ENCODE assay signal across 9 mouse cellular contexts in the genomic region with DNA sequence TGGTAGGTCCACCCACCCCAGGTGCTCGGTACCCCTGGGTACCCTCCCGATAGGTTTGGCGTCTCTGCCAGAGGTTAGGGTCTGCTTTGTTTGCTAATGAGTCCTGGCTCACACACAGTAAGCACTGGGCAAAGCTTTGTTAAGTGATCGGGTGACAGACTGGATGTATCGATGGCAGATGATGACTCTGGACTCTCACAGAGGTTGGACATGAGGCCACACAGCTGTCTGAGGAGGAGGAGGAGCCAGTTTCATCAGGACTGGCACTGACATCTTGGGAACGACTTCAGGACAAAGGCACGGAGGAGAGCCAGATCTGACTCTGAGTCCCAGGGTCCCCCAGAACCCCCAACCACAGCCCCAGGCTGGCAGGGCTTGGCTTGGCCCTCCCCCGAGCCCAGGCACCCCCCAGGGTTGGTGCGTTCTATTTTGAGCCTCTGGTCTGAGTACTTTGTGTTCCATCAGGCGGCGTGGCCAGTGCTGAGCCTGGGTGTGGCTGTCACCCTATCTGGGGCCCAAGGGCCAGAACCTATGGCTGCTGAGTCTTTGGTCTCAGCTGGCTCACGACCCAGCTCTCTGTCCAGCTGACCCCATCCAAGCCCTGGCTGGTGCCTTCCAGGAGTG.
A peak's percentile ranks its signal among the peaks of the same experiment; 100 is the strongest.
DNase-seq lines count a peak whose midpoint lies in the region; ATAC-seq and TF ChIP-seq lines count a peak whose summit lies in the region.
"Had no signal": no experiment of that assay in that cellular context is flagged by ENCODE, and none has a peak within 500 bp of the region (broad histone marks: within the 10 kb centered on the region; RNA-seq: fewer than 3 reads in every experiment).

No protein-coding gene starts in this region.

- H3K27me3 ChIP-seq in kidney, postnatal 0 days (ENCODE audit: insufficient read depth, low read length), result no peaks in the 10 kb centered on the region
- H3K27me3 ChIP-seq in intestine, embryonic 15.5 days (replicated peaks), result no peaks in the 10 kb centered on the region

- 36% methylated on average over 12 of the region's 12 CpGs for WGBS in kidney, postnatal 0 days
- 55% methylated on average over 12 of the region's 12 CpGs for WGBS in intestine, embryonic 15.5 days

- H3K36me3 ChIP-seq in kidney, postnatal 0 days (ENCODE audit: insufficient read depth, low read length), result no peaks in the 10 kb centered on the region
- no peaks in the 10 kb centered on the region for H3K36me3 ChIP-seq in intestine, embryonic 15.5 days

- H3K9ac ChIP-seq in kidney, postnatal 0 days (ENCODE audit: low read depth, low read length), result 0 out of 2 replicates have a peak overlapping the region, but pooled peaks have one; percentile 24
- H3K9ac ChIP-seq in intestine, embryonic 15.5 days, result no peak overlapping the region

- no peaks in the 10 kb centered on the region for H3K9me3 ChIP-seq in kidney, postnatal 0 days (replicated peaks; ENCODE audit: low read length)
- no peaks in the 10 kb centered on the region for H3K9me3 ChIP-seq in intestine, embryonic 15.5 days

- H3K4me2 ChIP-seq in kidney, postnatal 0 days (ENCODE audit: low read length), result no peak overlapping the region
- no peak overlapping the region for H3K4me2 ChIP-seq in intestine, embryonic 15.5 days (replicated peaks)

- H3K4me1 ChIP-seq in kidney, postnatal 0 days (replicated peaks; ENCODE audit: insufficient read depth, low read length), result 0 out of 2 replicates have a peak, but pooled peaks cover 2% of the 10 kb centered on the region
- 0 out of 2 replicates have a peak, but pooled peaks cover 21% of the 10 kb centered on the region for H3K4me1 ChIP-seq in intestine, embryonic 15.5 days (replicated peaks)

- TF ChIP-seq CTCF in kidney, postnatal 0 days (IDR thresholded peaks at IDR 0.05; ENCODE audit: low read depth), result no peak

- H3K4me3 ChIP-seq in kidney, postnatal 0 days (replicated peaks; ENCODE audit: low read depth, low read length), result no peak overlapping the region
- no peak overlapping the region for H3K4me3 ChIP-seq in intestine, embryonic 15.5 days (replicated peaks)

- DNase-seq in kidney, postnatal 0 days (ENCODE audit: low spot score), result peak; percentile 74
- no peak for DNase-seq in kidney, postnatal 10 days
- DNase-seq in heart, adult 11 months, result peak; percentile 98
- peak; percentile 49 to 66 for DNase-seq in lung, postnatal 4 days
- DNase-seq in thymus, postnatal 10 days (ENCODE audit: low spot score in 2 of 2), result no peak
- DNase-seq in yolk sac, embryonic 10.5 days (ENCODE audit: low spot score), result no peak
- DNase-seq in urinary bladder, postnatal 36 days (ENCODE audit: low spot score in 2 of 2), result no peak
- DNase-seq: thymus, postnatal 14 days had no signal

- 0 out of 2 replicates have a peak, but pooled peaks have one; percentile 2 for ATAC-seq in kidney, postnatal 0 days (replicated peaks; ENCODE audit: low FRiP score, low read depth)
- ATAC-seq in intestine, embryonic 15.5 days, result 0 out of 2 replicates have a peak, but pooled peaks have one; percentile 18

- no peak overlapping the region for H3K27ac ChIP-seq in kidney, postnatal 0 days
- H3K27ac ChIP-seq in intestine, embryonic 15.5 days, result no peak overlapping the region

Comparison
In these comparisons a context has a peak if more than half of its experiments do, and no peak if none do; other contexts are left out.
1. DNase-seq: peak in kidney, postnatal 0 days (single experiment), heart, adult 11 months (single experiment) and lung, postnatal 4 days (2 of 2); none in kidney, postnatal 10 days (single experiment), thymus, postnatal 10 days (0 of 2), yolk sac, embryonic 10.5 days (single experiment) and urinary bladder, postnatal 36 days (0 of 2).